Mouse (Mus musculus) lung, postnatal 36 days (tissue): ENCODE measurements around the gene Relt.
A peak's percentile ranks its signal among the peaks of the same experiment; 100 is the strongest.
"Not testable (repeated sequence)": the region's sequence is repeated elsewhere in the genome, so short reads cannot be mapped to it uniquely, and the experiment has no call there.

Experiments
- DNase-seq: peaks from one replicate; pipeline ENCODE4 v3.0.0; 2022; ENCODE audit warnings: mixed read lengths

Gene Relt

GRCm38 (mm10) chr7:100875822-100876221, 12.6 kb upstream of the Relt start:
- DNase-seq, result no peak

GRCm38 (mm10) chr7:100873197-100873596, 10.0 kb upstream of the Relt start:
- no peak for DNase-seq

- DNase-seq, result peak; percentile 33
These were observed 8.6 kb upstream of the Relt start for GRCm38 (mm10) chr7:100871892-100872291.

- no peak for DNase-seq
These were observed 8.1 kb upstream of the Relt start for GRCm38 (mm10) chr7:100871355-100871754.

- DNase-seq, result peak; percentile 27
These were observed 6.8 kb upstream of the Relt start for GRCm38 (mm10) chr7:100869877-100870629.

GRCm38 (mm10) chr7:100868551-100868950, 5.3 kb upstream of the Relt start:
- peak; percentile 60 for DNase-seq

- no peak for DNase-seq
These were observed 4.3 kb upstream of the Relt start for GRCm38 (mm10) chr7:100867561-100867960.

GRCm38 (mm10) chr7:100866675-100867074, 3.4 kb upstream of the Relt start:
- DNase-seq, result peak; percentile 86

- no peak for DNase-seq
These were observed 893 bp downstream of the Relt start for GRCm38 (mm10) chr7:100862353-100862752.

GRCm38 (mm10) chr7:100861209-100861608, 2.0 kb downstream of the Relt start:
- no peak for DNase-seq

- no peak for DNase-seq
These were observed 2.8 kb downstream of the Relt start for GRCm38 (mm10) chr7:100860450-100860849.

- DNase-seq, result peak; percentile 83
These were observed 7.3 kb downstream of the Relt start for GRCm38 (mm10) chr7:100855795-100856573.

- peak; percentile 25 for DNase-seq
These were observed 7.9 kb downstream of the Relt start for GRCm38 (mm10) chr7:100855300-100855699.

- DNase-seq, result no peak
These were observed 8.4 kb downstream of the Relt start for GRCm38 (mm10) chr7:100854861-100855260.

GRCm38 (mm10) chr7:100854137-100854814, 9.0 kb downstream of the Relt start:
- no peak for DNase-seq

GRCm38 (mm10) chr7:100853396-100853795, 9.8 kb downstream of the Relt start:
- peak; percentile 30 for DNase-seq

- DNase-seq, result no peak
These were observed 11.5 kb downstream of the Relt start for GRCm38 (mm10) chr7:100851481-100852356.

GRCm38 (mm10) chr7:100849508-100849907, 13.7 kb downstream of the Relt start:
- no peak for DNase-seq

GRCm38 (mm10) chr7:100848744-100849143, 14.5 kb downstream of the Relt start:
- peak; percentile 91 for DNase-seq

GRCm38 (mm10) chr7:100847131-100847530, 16.1 kb downstream of the Relt start:
- no peak for DNase-seq

GRCm38 (mm10) chr7:100846033-100846432, 17.2 kb downstream of the Relt start:
- not testable (repeated sequence) for DNase-seq

- peak; percentile 87 for DNase-seq
These were observed 17.8 kb downstream of the Relt start for GRCm38 (mm10) chr7:100845412-100845811.

- no peak for DNase-seq
These were observed 18.2 kb downstream of the Relt start for GRCm38 (mm10) chr7:100845026-100845400.
